Mouse (Mus musculus) lung, adult 2 months (tissue): Measurements from ENCODE around the gene Camkk2.

Experiments used
- CTCF ChIP-seq: fragments of 200-500 bp; IDR thresholded peaks from 2 replicates; pipeline ENCODE4 v1.5.1; 2011; ENCODE audit warnings: mild to moderate bottlenecking, low read length, control low read depth; ENCODE audit not compliant: insufficient read depth
- POLR2A ChIP-seq: fragments of 200-500 bp; IDR thresholded peaks from 2 replicates; pipeline ENCODE4 v1.6.1; 2011; ENCODE audit warnings: low read depth, mild to moderate bottlenecking, control low read depth, low read length, borderline replicate concordance; ENCODE audit errors: extremely low read depth

- TF ChIP-seq CTCF (no peak), POLR2A (no peak)
Observed at GRCm38 (mm10) chr5:122756144-122756543, 23.1 kb downstream of the Camkk2 start.
